9 mouse cellular contexts compared by ENCODE assay signal in the genomic region with DNA sequence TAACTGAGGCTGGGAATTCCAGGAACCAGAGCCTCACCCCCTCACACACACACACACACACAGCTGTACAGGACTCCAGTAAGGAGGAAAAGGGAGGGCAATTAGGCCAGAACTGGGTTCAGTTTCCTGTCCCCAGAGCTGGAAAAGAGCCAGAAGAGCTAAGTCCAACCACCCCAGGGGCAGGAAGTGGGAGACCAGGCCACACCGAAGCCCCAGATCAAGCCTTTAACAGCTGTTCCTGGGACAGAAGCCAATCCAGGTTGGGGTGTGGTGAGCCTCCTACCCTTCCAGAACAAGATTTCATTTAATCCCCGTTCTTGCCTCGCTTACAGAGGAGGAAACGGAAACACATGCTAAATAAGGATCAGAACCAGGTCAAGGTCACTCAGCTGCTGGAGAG. TPM values are rescaled to one million over a fixed set of nuclear protein-coding genes. Genes with fewer than 3 reads are reported as not detected.
DNase-seq lines count a peak whose midpoint lies in the region; ATAC-seq and TF ChIP-seq lines count a peak whose summit lies in the region.
"Had no signal": no experiment of that assay in that cellular context is flagged by ENCODE, and none has a peak within 500 bp of the region (broad histone marks: within the 10 kb centered on the region; RNA-seq: fewer than 3 reads in every experiment).

No protein-coding gene starts in this region.

- no peaks in the 10 kb centered on the region for H3K9me3 ChIP-seq in liver, postnatal 0 days (ENCODE audit: low read length)
- no peaks in the 10 kb centered on the region for H3K9me3 ChIP-seq in hindbrain, embryonic 11.5 days (ENCODE audit: control insufficient read depth, low read length)

- peak; percentile 62 for DNase-seq in ZHBTc4 (ENCODE audit: low read depth, low spot score)
- peak; percentile 69 to 79 for DNase-seq in heart, adult 2 months
- peak; percentile 86 for DNase-seq in kidney, adult 9 months
- peak; percentile 57 for DNase-seq in liver, postnatal 0 days
- no peak for DNase-seq in cerebellum, adult 18-20 months
- no peak for DNase-seq in Muller cell, postnatal 12 days (ENCODE audit: inconsistent ontology term)
- no peak for DNase-seq in hindbrain, embryonic 11.5 days (ENCODE audit: low spot score)
- no peak for DNase-seq in urinary bladder, adult 18-20 months (ENCODE audit: low spot score in 2 of 2)

- no peak for TF ChIP-seq POLR2A in heart, adult 2 months (IDR thresholded peaks at IDR 0.05; ENCODE audit: insufficient read depth, low read depth, low read length)

- H3K9ac ChIP-seq in heart, adult 2 months (ENCODE audit: low read depth, low read length) = no peak overlapping the region
- no peak overlapping the region for H3K9ac ChIP-seq in liver, postnatal 0 days (replicated peaks)
- H3K9ac ChIP-seq in hindbrain, embryonic 11.5 days (ENCODE audit: low read depth, low read length) = no peak overlapping the region

- WGBS in heart, adult 2 months = 18% methylated on average over 4 of the region's 4 CpGs
- 21% methylated on average over 4 of the region's 4 CpGs for WGBS in liver, postnatal 0 days (ENCODE audit: insufficient replicate concordance)
- 82% methylated on average over 4 of the region's 4 CpGs for WGBS in hindbrain, embryonic 11.5 days

- peak; percentile 81 for ATAC-seq in liver, postnatal 0 days
- ATAC-seq in hindbrain, embryonic 11.5 days (ENCODE audit: low FRiP score) = no peak

- peak overlapping the region; percentile 44; the same call in 1 of the 2 replicates for H3K27ac ChIP-seq in heart, adult 2 months
- no peak overlapping the region; the same call in 1 of the 2 replicates for H3K27ac ChIP-seq in liver, postnatal 0 days (ENCODE audit: low read depth)
- H3K27ac ChIP-seq in hindbrain, embryonic 11.5 days (ENCODE audit: low read depth, low read length) = no peak overlapping the region
- H3K27ac ChIP-seq: macrophage had no signal

- no peak overlapping the region for H3K4me2 ChIP-seq in liver, postnatal 0 days (ENCODE audit: low read depth, low read length)
- no peak overlapping the region for H3K4me2 ChIP-seq in hindbrain, embryonic 11.5 days (replicated peaks; ENCODE audit: low read depth, low read length)

- H3K4me3 ChIP-seq in heart, adult 2 months = no peak overlapping the region
- no peak overlapping the region for H3K4me3 ChIP-seq in liver, postnatal 0 days (ENCODE audit: low read depth, low read length)
- no peak overlapping the region for H3K4me3 ChIP-seq in hindbrain, embryonic 11.5 days (ENCODE audit: low read depth, low read length)

- no peaks in the 10 kb centered on the region for H3K79me2 ChIP-seq in heart, adult 2 months (replicated peaks; ENCODE audit: control insufficient read depth, insufficient read depth, low read length)

- H3K4me1 ChIP-seq in heart, adult 2 months (ENCODE audit: control insufficient read depth, insufficient read depth, low read length) = peaks cover 15% of the 10 kb centered on the region
- H3K4me1 ChIP-seq in liver, postnatal 0 days (ENCODE audit: insufficient read depth) = peaks cover 14% of the 10 kb centered on the region
- H3K4me1 ChIP-seq in hindbrain, embryonic 11.5 days (replicated peaks; ENCODE audit: control insufficient read depth, insufficient read depth, low read length) = no peaks in the 10 kb centered on the region

- intact Hi-C loops in heart, adult 2 months (cut with DNase I) = loop anchor here (2.0 kb wide), 1 partner anchor 58 kb away; the partner anchor contains the start of gene Kdm7a

- no peak for TF ChIP-seq CTCF in heart, adult 2 months (IDR thresholded peaks at IDR 0.05)
- TF ChIP-seq CTCF in liver, postnatal 0 days (IDR thresholded peaks at IDR 0.05; ENCODE audit: low read depth) = no peak

- TF ChIP-seq EP300 in heart, adult 2 months (IDR thresholded peaks at IDR 0.05; ENCODE audit: insufficient read depth, low read depth, low read length) = peak; percentile 82; the same call in 1 of the 2 replicates
- no peak for TF ChIP-seq EP300 in liver, postnatal 0 days (IDR thresholded peaks at IDR 0.05; ENCODE audit: low read depth)

- no peaks in the 10 kb centered on the region for H3K36me3 ChIP-seq in heart, adult 2 months (ENCODE audit: control insufficient read depth, insufficient read depth, low read length)
- H3K36me3 ChIP-seq in liver, postnatal 0 days (replicated peaks; ENCODE audit: insufficient read depth, low read length) = no peaks in the 10 kb centered on the region
- no peaks in the 10 kb centered on the region for H3K36me3 ChIP-seq in hindbrain, embryonic 11.5 days (ENCODE audit: control insufficient read depth, insufficient read depth, low read length)

- H3K27me3 ChIP-seq in heart, adult 2 months (ENCODE audit: control insufficient read depth, insufficient read depth, low read length) = no peaks in the 10 kb centered on the region
- H3K27me3 ChIP-seq in liver, postnatal 0 days (ENCODE audit: insufficient read depth, low read length) = no peaks in the 10 kb centered on the region
- H3K27me3 ChIP-seq in hindbrain, embryonic 11.5 days (ENCODE audit: control insufficient read depth, insufficient read depth, low read length) = no peaks in the 10 kb centered on the region

RNA-seq across cellular contexts. Expression of gene Kdm7a, which starts 58.1 kb away (rescaled TPM):
- total RNA-seq in heart, adult 2 months (2021) = 10 to 100 TPM; 18.5 to 20.5 TPM
- polyA plus RNA-seq in heart, adult 2 months (2012; rRNA removed) = 2.5 and 5.9 TPM in 2 replicates
- polyA plus RNA-seq in liver, postnatal 0 days (2015; fragmentation: Nextera tagmentation; extraction: Ambion mirVana) = 3.6 and 4.2 TPM in 2 replicates
- polyA plus RNA-seq in hindbrain, embryonic 11.5 days (2014; fragmentation: Nextera tagmentation; extraction: Ambion mirVana) = 19.9 and 20.1 TPM in 2 replicates

Comparison
In these comparisons a context has a peak if more than half of its experiments do, and no peak if none do; other contexts are left out.
1. DNase-seq: peak in ZHBTc4 (single experiment), heart, adult 2 months (2 of 2), kidney, adult 9 months (single experiment) and liver, postnatal 0 days (single experiment); none in cerebellum, adult 18-20 months (0 of 2), Muller cell, postnatal 12 days (single experiment), hindbrain, embryonic 11.5 days (single experiment) and urinary bladder, adult 18-20 months (0 of 2).